Mouse (Mus musculus): ENCODE results near the gene Ush2a. TPM values are rescaled to one million over a fixed set of nuclear protein-coding genes. Genes with fewer than 3 reads are reported as not detected.

The Ush2a gene
- polyA plus RNA-seq, 1 experiment: not detected

DNA sequence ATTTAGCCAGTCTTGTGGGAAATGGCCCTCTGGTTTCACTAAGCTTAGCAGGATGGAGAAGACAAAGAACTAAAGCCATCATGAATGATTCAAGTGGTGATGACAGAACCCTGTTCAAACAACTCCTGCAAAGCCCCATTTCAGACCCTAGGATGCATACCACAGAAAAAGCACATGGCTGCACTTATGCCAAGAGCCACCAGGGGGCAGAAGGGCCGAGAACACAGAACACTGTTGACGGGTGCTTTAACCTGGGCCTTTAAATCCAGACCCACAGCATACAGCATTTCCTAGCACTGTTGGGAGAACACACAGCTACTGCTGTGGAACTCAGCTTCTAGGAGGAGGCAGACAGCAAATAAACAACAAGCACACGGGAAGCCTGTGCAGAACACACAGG lies 718.2 kb downstream of the Ush2a start:
- TF ChIP-seq TCF12 (IDR thresholded peaks at IDR 0.05; ENCODE audit: insufficient read depth, poor library complexity, severe bottlenecking): no peak
- no peak for TF ChIP-seq MAX (IDR thresholded peaks at IDR 0.05; ENCODE audit: low read depth)
- no peak for TF ChIP-seq MYOD1 (IDR thresholded peaks at IDR 0.05; ENCODE audit: control insufficient read depth in 1 of 3, insufficient read length in 2 of 3, low read depth in 2 of 3)
- TF ChIP-seq SRF (IDR thresholded peaks at IDR 0.05; ENCODE audit: control insufficient read depth, insufficient read length, low read depth): no peak
- TF ChIP-seq POLR2A (IDR thresholded peaks at IDR 0.05; ENCODE audit: insufficient read length, low read depth): no peak
- no peak for TF ChIP-seq CEBPB (IDR thresholded peaks at IDR 0.05; ENCODE audit: insufficient read depth, poor library complexity, severe bottlenecking)
- TF ChIP-seq REST (IDR thresholded peaks at IDR 0.05; ENCODE audit: insufficient read depth, insufficient read length): no peak
- TF ChIP-seq TCF3 (IDR thresholded peaks at IDR 0.05; ENCODE audit: insufficient read length, low read depth): no peak
- no peak for TF ChIP-seq POLR2AphosphoS2 (IDR thresholded peaks at IDR 0.05; ENCODE audit: insufficient read length, low read depth)
- no peak for TF ChIP-seq E2F4 (IDR thresholded peaks at IDR 0.05; ENCODE audit: insufficient read depth)
- TF ChIP-seq USF1 (IDR thresholded peaks at IDR 0.05; ENCODE audit: low read depth): no peak
- no peak for TF ChIP-seq MYOG (IDR thresholded peaks at IDR 0.05; ENCODE audit: control insufficient read depth in 1 of 3, insufficient read depth in 1 of 3, insufficient read length in 2 of 3, low read depth in 2 of 3)
- Histone ChIP-seq H3K4me2 (ENCODE audit: low read depth) (no peak overlapping the region), H3K4me3 (no peak overlapping the region), H3ac (ENCODE audit: control insufficient read depth, insufficient read length) (no peak overlapping the region), H3K36me3 (ENCODE audit: control insufficient read depth, insufficient read depth) (peaks cover 31% of the 10 kb centered on the region), H3K79me2 (ENCODE audit: control insufficient read depth, insufficient read depth) (no peaks in the 10 kb centered on the region), H3K27me3 (ENCODE audit: control insufficient read depth, insufficient read depth, insufficient read length) (no peaks in the 10 kb centered on the region)

DNA sequence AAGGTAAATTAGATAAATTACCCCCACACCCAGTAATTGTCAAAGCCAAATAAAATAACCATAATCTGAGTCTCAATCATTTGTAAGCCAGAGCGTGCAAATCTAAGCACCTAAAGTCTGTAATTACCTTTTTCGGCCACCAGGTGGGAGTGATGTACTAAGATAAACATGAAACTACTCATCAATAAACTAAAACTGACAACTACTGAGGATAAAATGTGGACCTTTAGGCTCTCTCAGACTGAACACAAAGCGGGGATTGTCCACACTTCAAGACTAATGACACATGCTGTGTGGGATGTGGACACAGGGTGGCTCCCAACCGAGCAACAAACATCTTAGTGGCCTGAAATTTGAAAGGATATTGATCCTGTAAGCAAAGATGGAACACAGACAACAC lies 731.4 kb downstream of the Ush2a start:
- H3ac ChIP-seq (ENCODE audit: control insufficient read depth, insufficient read length): no peak overlapping the region
- no peaks in the 10 kb centered on the region for H3K79me2 ChIP-seq (ENCODE audit: control insufficient read depth, insufficient read depth)
- no peak overlapping the region for H3K4me2 ChIP-seq (ENCODE audit: low read depth)
- H3K4me3 ChIP-seq: no peak overlapping the region
- no peaks in the 10 kb centered on the region for H3K27me3 ChIP-seq (ENCODE audit: control insufficient read depth, insufficient read depth, insufficient read length)
- TF ChIP-seq TCF3 (IDR thresholded peaks at IDR 0.05; ENCODE audit: insufficient read length, low read depth) (no peak), E2F4 (IDR thresholded peaks at IDR 0.05; ENCODE audit: insufficient read depth) (no peak), POLR2A (IDR thresholded peaks at IDR 0.05; ENCODE audit: insufficient read length, low read depth) (no peak), MAX (IDR thresholded peaks at IDR 0.05; ENCODE audit: low read depth) (no peak), CEBPB (IDR thresholded peaks at IDR 0.05; ENCODE audit: insufficient read depth, poor library complexity, severe bottlenecking) (no peak), MYOG (IDR thresholded peaks at IDR 0.05; ENCODE audit: control insufficient read depth in 1 of 3, insufficient read depth in 1 of 3, insufficient read length in 2 of 3, low read depth in 2 of 3) (no peak), POLR2AphosphoS2 (IDR thresholded peaks at IDR 0.05; ENCODE audit: insufficient read length, low read depth) (no peak), TCF12 (IDR thresholded peaks at IDR 0.05; ENCODE audit: insufficient read depth, poor library complexity, severe bottlenecking) (no peak), MYOD1 (IDR thresholded peaks at IDR 0.05; ENCODE audit: control insufficient read depth in 1 of 3, insufficient read length in 2 of 3, low read depth in 2 of 3) (no peak), REST (IDR thresholded peaks at IDR 0.05; ENCODE audit: insufficient read depth, insufficient read length) (no peak), SRF (IDR thresholded peaks at IDR 0.05; ENCODE audit: control insufficient read depth, insufficient read length, low read depth) (no peak)
- H3K36me3 ChIP-seq (ENCODE audit: control insufficient read depth, insufficient read depth): peaks cover 9% of the 10 kb centered on the region

DNA sequence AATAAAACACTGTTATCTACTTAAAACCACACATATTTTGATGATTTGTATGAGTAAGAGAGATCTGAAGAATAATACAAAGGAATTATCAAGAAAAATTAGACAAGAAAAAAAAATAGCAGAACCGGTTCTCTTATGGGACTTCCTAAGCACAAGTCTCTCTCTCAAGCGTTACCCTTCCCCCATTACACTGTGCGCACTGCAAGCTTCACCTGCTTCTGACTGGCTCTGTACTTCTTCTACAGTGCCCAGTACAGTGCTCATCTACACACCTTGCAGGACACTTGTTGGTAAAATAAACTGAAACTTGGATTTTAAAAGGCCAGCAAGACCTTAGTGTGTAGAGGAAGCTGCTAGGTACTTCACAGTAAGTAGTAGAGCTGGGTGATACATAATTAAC lies 736.1 kb downstream of the Ush2a start:
- H3ac ChIP-seq (ENCODE audit: control insufficient read depth, insufficient read length): no peak overlapping the region
- peaks cover 19% of the 10 kb centered on the region for H3K36me3 ChIP-seq (ENCODE audit: control insufficient read depth, insufficient read depth)
- H3K4me2 ChIP-seq (ENCODE audit: low read depth): no peak overlapping the region
- TF ChIP-seq MYOD1 (IDR thresholded peaks at IDR 0.05; ENCODE audit: control insufficient read depth in 1 of 3, insufficient read length in 2 of 3, low read depth in 2 of 3): no peak
- no peak for TF ChIP-seq POLR2AphosphoS2 (IDR thresholded peaks at IDR 0.05; ENCODE audit: insufficient read length, low read depth)
- TF ChIP-seq TCF3 (IDR thresholded peaks at IDR 0.05; ENCODE audit: insufficient read length, low read depth): no peak
- no peak for TF ChIP-seq SRF (IDR thresholded peaks at IDR 0.05; ENCODE audit: control insufficient read depth, insufficient read length, low read depth)
- TF ChIP-seq E2F4 (IDR thresholded peaks at IDR 0.05; ENCODE audit: insufficient read depth): no peak
- no peak for TF ChIP-seq TCF12 (IDR thresholded peaks at IDR 0.05; ENCODE audit: insufficient read depth, poor library complexity, severe bottlenecking)
- no peak for TF ChIP-seq REST (IDR thresholded peaks at IDR 0.05; ENCODE audit: insufficient read depth, insufficient read length)
- no peak for TF ChIP-seq USF1 (IDR thresholded peaks at IDR 0.05; ENCODE audit: low read depth)
- TF ChIP-seq MYOG (IDR thresholded peaks at IDR 0.05; ENCODE audit: control insufficient read depth in 1 of 3, insufficient read depth in 1 of 3, insufficient read length in 2 of 3, low read depth in 2 of 3): no peak
- TF ChIP-seq POLR2A (IDR thresholded peaks at IDR 0.05; ENCODE audit: insufficient read length, low read depth): no peak
- no peak for TF ChIP-seq CEBPB (IDR thresholded peaks at IDR 0.05; ENCODE audit: insufficient read depth, poor library complexity, severe bottlenecking)
- TF ChIP-seq MAX (IDR thresholded peaks at IDR 0.05; ENCODE audit: low read depth): no peak
- no peaks in the 10 kb centered on the region for H3K79me2 ChIP-seq (ENCODE audit: control insufficient read depth, insufficient read depth)
- H3K4me3 ChIP-seq: no peak overlapping the region
- no peaks in the 10 kb centered on the region for H3K27me3 ChIP-seq (ENCODE audit: control insufficient read depth, insufficient read depth, insufficient read length)

DNA sequence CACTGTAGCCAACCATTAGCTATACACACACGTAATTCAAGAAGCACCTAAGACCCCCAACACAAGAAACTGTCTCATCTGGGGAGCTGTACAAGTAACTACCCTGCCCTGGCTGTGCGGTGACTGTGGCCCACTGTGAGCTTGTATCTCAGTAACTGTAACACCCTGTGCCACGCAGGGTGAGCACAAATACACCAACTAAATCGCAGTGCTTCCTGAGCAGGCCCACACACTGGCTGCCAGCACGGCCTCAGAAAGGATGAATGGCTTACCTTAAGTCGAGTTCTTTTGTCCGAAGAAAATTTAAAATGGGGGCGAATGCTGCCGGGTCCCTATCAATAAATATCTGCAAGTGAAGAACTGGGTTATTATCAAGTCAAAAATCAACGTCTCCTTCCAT lies 738.2 kb downstream of the Ush2a start:
- Histone ChIP-seq H3K79me2 (ENCODE audit: control insufficient read depth, insufficient read depth) (peaks cover 15% of the 10 kb centered on the region), H3K36me3 (ENCODE audit: control insufficient read depth, insufficient read depth) (peaks cover 19% of the 10 kb centered on the region), H3ac (ENCODE audit: control insufficient read depth, insufficient read length) (no peak overlapping the region), H3K27me3 (ENCODE audit: control insufficient read depth, insufficient read depth, insufficient read length) (no peaks in the 10 kb centered on the region), H3K4me3 (no peak overlapping the region), H3K4me2 (ENCODE audit: low read depth) (no peak overlapping the region)
- TF ChIP-seq REST (IDR thresholded peaks at IDR 0.05; ENCODE audit: insufficient read depth, insufficient read length): no peak
- TF ChIP-seq TCF3 (IDR thresholded peaks at IDR 0.05; ENCODE audit: insufficient read length, low read depth): no peak
- TF ChIP-seq USF1 (IDR thresholded peaks at IDR 0.05; ENCODE audit: low read depth): no peak
- TF ChIP-seq MYOG (IDR thresholded peaks at IDR 0.05; ENCODE audit: control insufficient read depth in 1 of 3, insufficient read depth in 1 of 3, insufficient read length in 2 of 3, low read depth in 2 of 3): no peak
- no peak for TF ChIP-seq POLR2A (IDR thresholded peaks at IDR 0.05; ENCODE audit: insufficient read length, low read depth)
- no peak for TF ChIP-seq SRF (IDR thresholded peaks at IDR 0.05; ENCODE audit: control insufficient read depth, insufficient read length, low read depth)
- TF ChIP-seq E2F4 (IDR thresholded peaks at IDR 0.05; ENCODE audit: insufficient read depth): no peak
- TF ChIP-seq MYOD1 (IDR thresholded peaks at IDR 0.05; ENCODE audit: control insufficient read depth in 1 of 3, insufficient read length in 2 of 3, low read depth in 2 of 3): no peak
- no peak for TF ChIP-seq MAX (IDR thresholded peaks at IDR 0.05; ENCODE audit: low read depth)
- TF ChIP-seq POLR2AphosphoS2 (IDR thresholded peaks at IDR 0.05; ENCODE audit: insufficient read length, low read depth): no peak
- no peak for TF ChIP-seq CEBPB (IDR thresholded peaks at IDR 0.05; ENCODE audit: insufficient read depth, poor library complexity, severe bottlenecking)
- TF ChIP-seq TCF12 (IDR thresholded peaks at IDR 0.05; ENCODE audit: insufficient read depth, poor library complexity, severe bottlenecking): no peak

Data from myocyte (in vitro differentiated cells).